11 mouse cellular contexts compared by ENCODE assay signal in the genomic region with DNA sequence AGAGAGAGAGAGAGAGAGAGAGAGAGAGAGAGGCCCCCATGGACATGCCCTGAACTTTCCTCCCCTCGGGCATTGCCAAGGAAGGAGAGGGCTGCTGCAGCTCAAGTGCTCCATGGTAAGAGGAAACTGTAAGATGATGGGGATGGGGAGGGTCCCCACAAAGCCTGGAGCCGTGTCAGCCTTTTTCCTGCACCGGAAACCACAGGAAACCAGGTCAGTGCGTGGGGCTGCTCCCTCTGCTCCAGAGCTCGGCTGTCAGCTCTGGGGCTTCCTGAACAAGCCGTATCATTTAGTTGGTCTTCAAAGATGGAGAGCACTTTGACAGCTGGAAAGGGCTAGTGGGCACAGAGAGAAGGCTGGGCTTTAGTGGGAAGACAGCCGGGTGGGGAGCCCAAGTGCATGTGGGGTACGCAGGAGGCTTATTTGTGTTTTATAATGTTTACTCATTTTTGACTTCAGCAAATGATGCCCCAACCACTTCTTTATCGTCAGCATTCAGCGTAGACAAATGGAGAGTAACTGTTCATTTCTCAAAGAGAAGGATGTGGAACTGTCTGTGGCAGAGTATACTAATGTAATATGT. TPM values are rescaled to one million over a fixed set of nuclear protein-coding genes. Genes with fewer than 3 reads are reported as not detected.
DNase-seq lines count a peak whose midpoint lies in the region; ATAC-seq and TF ChIP-seq lines count a peak whose summit lies in the region.
"Had no signal": no experiment of that assay in that cellular context is flagged by ENCODE, and none has a peak within 500 bp of the region (broad histone marks: within the 10 kb centered on the region; RNA-seq: fewer than 3 reads in every experiment).

A gene (plus strand): TSS at position 533 of the 583 bp plus-strand sequence.

- no peaks in the 10 kb centered on the region for H3K9me3 ChIP-seq in lung, embryonic 14.5 days (ENCODE audit: low read depth, low read length)
- H3K9me3 ChIP-seq: G1E; liver, embryonic 13.5 days had no signal

- WGBS in lung, embryonic 14.5 days, result 47% methylated on average over 10 of the region's 10 CpGs

- H3K36me3 ChIP-seq in lung, embryonic 14.5 days (ENCODE audit: insufficient read depth), result no peaks in the 10 kb centered on the region
- H3K36me3 ChIP-seq: G1E; liver, embryonic 13.5 days had no signal

- no peak for DNase-seq in lung, embryonic 14.5 days
- DNase-seq in lung, postnatal 14 days, result no peak
- DNase-seq in thymus, postnatal 10 days (ENCODE audit: low spot score in 2 of 2), result peak; percentile 51 to 52
- no peak for DNase-seq in adrenal gland, postnatal 25 days
- DNase-seq in frontal cortex, postnatal 36 days (ENCODE audit: low spot score in 2 of 2), result no peak
- DNase-seq: liver, embryonic 13.5 days had no signal

- TF ChIP-seq CTCF in lung, embryonic 14.5 days (IDR thresholded peaks at IDR 0.05; ENCODE audit: low read depth), result no peak

- 0 out of 2 replicates have a peak within 1 kb of the TSS, but pooled peaks have one; percentile 42 for H3K27ac ChIP-seq in lung, embryonic 14.5 days (ENCODE audit: low read depth)
- no peak within 1 kb of the TSS for H3K27ac ChIP-seq in brown adipose tissue, adult 24 weeks (replicated peaks; ENCODE audit: low read depth, low read length)
- H3K27ac ChIP-seq: liver, embryonic 13.5 days had no signal

- no peaks in the 10 kb centered on the region for H3K4me1 ChIP-seq in lung, embryonic 14.5 days (ENCODE audit: insufficient read depth)
- no peaks in the 10 kb centered on the region for H3K4me1 ChIP-seq in brown adipose tissue, adult 24 weeks (ENCODE audit: control insufficient read depth, insufficient read depth, insufficient read length, low read length)
- H3K4me1 ChIP-seq: liver, embryonic 13.5 days had no signal

- no peak for ATAC-seq in lung, embryonic 14.5 days (ENCODE audit: insufficient read depth)
- ATAC-seq in hematopoietic stem cell, adult 5-6 weeks (replicated peaks in 1 of 2; ENCODE audit: insufficient read depth in 1 of 2, low FRiP score in 2 of 2, low TSS enrichment in 1 of 2, low read depth in 1 of 2, poor library complexity in 2 of 2, severe bottlenecking in 2 of 2), result peak; percentile 70 to 71
- ATAC-seq: activated CD4-positive, CD25-positive, alpha-beta regulatory T cell, adult 4 months; midbrain, embryonic 16.5 days had no signal

- peak within 1 kb of the TSS; percentile 19 for H3K4me3 ChIP-seq in lung, embryonic 14.5 days (ENCODE audit: low read depth, low read length)
- H3K4me3 ChIP-seq in brown adipose tissue, adult 24 weeks (ENCODE audit: insufficient read depth, low read depth, low read length), result peak within 1 kb of the TSS; percentile 34
- H3K4me3 ChIP-seq: liver, embryonic 13.5 days had no signal

- no peaks in the 10 kb centered on the region for H3K27me3 ChIP-seq in lung, embryonic 14.5 days (ENCODE audit: insufficient read depth, low read length)

- H3K9ac ChIP-seq in lung, embryonic 14.5 days, result peak within 1 kb of the TSS; percentile 42
- H3K9ac ChIP-seq: liver, embryonic 13.5 days had no signal

- peak within 1 kb of the TSS; percentile 54 for H3K4me2 ChIP-seq in lung, embryonic 14.5 days
- H3K4me2 ChIP-seq: liver, embryonic 13.5 days had no signal

RNA-seq across cellular contexts. Expression of the gene that starts here (rescaled TPM):
- polyA plus RNA-seq in lung, embryonic 14.5 days (2014; fragmentation: Nextera tagmentation; extraction: Ambion mirVana), result 12.0 and 12.2 TPM in 2 replicates
- 5.9 and 8.7 TPM in 2 replicates for polyA plus RNA-seq in brown adipose tissue, adult 24 weeks (2012; ENCODE audit: insufficient read depth, insufficient read length, missing spikeins)
- 8.4 and 10.6 TPM in 2 replicates for total RNA-seq in hematopoietic stem cell, adult 5-6 weeks (2017)
- 0.76 and 1.5 TPM in 2 replicates for total RNA-seq in adrenal gland, postnatal 25 days (2021)
- polyA plus RNA-seq: G1E had no signal

Comparison
In these comparisons a context has a peak if more than half of its experiments do, and no peak if none do; other contexts are left out.
1. DNase-seq: peak in thymus, postnatal 10 days (2 of 2); none in lung, embryonic 14.5 days (single experiment), lung, postnatal 14 days (single experiment), adrenal gland, postnatal 25 days (single experiment) and frontal cortex, postnatal 36 days (0 of 2).